Mouse (Mus musculus) intestine, embryonic 16.5 days (tissue): ENCODE measurements around the gene Dhx33. TPM values are rescaled to one million over a fixed set of nuclear protein-coding genes. Genes with fewer than 3 reads are reported as not detected.

ENCODE experiments used
- ATAC-seq: fragments of 200-750 bp; cut with Nextera tagmentation; 2 replicates; pipeline ENCODE4 v1.8.0; 2017; ENCODE audit warnings: moderate TSS enrichment, moderate library complexity
- H3K27ac ChIP-seq: fragments of 300-500 bp; sonication (generic); 2 replicates; pipeline ENCODE4 v1.5.1; 2014; ENCODE audit warnings: mild to moderate bottlenecking, low read length
- H3K27me3 ChIP-seq: fragments of 300-500 bp; sonication (generic); replicated peaks from 2 replicates; pipeline ENCODE4 v1.6.1; 2014; ENCODE audit warnings: low read length, control low read depth, mixed read lengths; ENCODE audit not compliant: control insufficient read depth, insufficient read depth
- H3K36me3 ChIP-seq: fragments of 300-500 bp; sonication (generic); 2 replicates; pipeline ENCODE4 v1.6.1; 2014; ENCODE audit warnings: low read length, control low read depth; ENCODE audit not compliant: control insufficient read depth, insufficient read depth
- H3K4me1 ChIP-seq: fragments of 300-500 bp; sonication (generic); 2 replicates; pipeline ENCODE4 v1.6.1; 2014; ENCODE audit warnings: low read length, control low read depth, mixed read lengths; ENCODE audit not compliant: control insufficient read depth, insufficient read depth
- H3K4me2 ChIP-seq: fragments of 300-500 bp; sonication (generic); 2 replicates; pipeline ENCODE4 v1.6.1; 2014; ENCODE audit warnings: low read depth, low read length, control low read depth
- H3K4me3 ChIP-seq: fragments of 300-500 bp; sonication (generic); 2 replicates; pipeline ENCODE4 v1.5.1; 2014; ENCODE audit warnings: mild to moderate bottlenecking, low read length
- H3K9ac ChIP-seq: fragments of 300-500 bp; sonication (generic); 2 replicates; pipeline ENCODE4 v1.6.1; 2014; ENCODE audit warnings: low read depth, low read length
- H3K9me3 ChIP-seq: fragments of 300-500 bp; sonication (generic); 2 replicates; pipeline ENCODE4 v1.6.1; 2016; ENCODE audit warnings: low read length, control low read depth; ENCODE audit not compliant: control insufficient read depth
- WGBS: fragments of 180-500 bp; shearing (Covaris S2); extraction: QIAGEN DNeasy Blood & Tissue Kit; methylation state at CpG from one replicate; pipeline ENCODE4 v1.1.7; 2014; 5-methylcytosine and 5-hydroxymethylcytosine counted together
- polyA plus RNA-seq: library from polyadenylated mRNA; unstranded; fragments of >200 nt; fragmentation: Nextera tagmentation; extraction: Ambion mirVana; gene quantifications from 2 replicates; pipeline ENCODE4 v1.2.1, GENCODE M21; 2015

Gene Dhx33
- polyA plus RNA-seq, 1 experiment from 2014 or later = 12.2 TPM

DNA sequence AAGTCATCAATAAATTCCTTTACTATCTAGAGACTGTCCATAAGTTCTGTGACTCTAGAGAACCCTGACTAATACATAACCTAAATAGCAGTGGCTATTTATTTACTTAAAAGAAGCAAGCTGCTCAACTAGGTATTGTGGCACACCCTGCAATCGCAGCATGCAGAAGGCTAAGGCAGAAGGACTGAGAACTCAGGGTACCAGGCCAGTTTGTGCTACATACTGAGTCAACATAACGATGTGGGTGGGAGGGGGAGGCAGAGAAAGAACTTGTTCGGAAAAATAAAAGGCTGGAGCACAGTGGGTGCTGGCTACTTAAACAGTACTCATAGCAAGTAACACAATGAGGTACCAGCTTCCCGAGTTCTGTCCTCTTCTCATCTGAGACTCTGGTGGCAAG, 3.1 kb downstream of the Dhx33 start:
- H3K27me3 ChIP-seq = no peaks in the 10 kb centered on the region
- H3K9me3 ChIP-seq = no peaks in the 10 kb centered on the region
- H3K4me2 ChIP-seq = no peak overlapping the region

GRCm38 (mm10) chr11:70982557-70983228, 21.5 kb downstream of the Dhx33 start, which contains the start of gene C1qbp:
C1qbp (minus strand) TSS chr11:70983026.
- Histone ChIP-seq H3K36me3 (peaks cover 6% of the 10 kb centered on the region), H3K4me2 (peak within 1 kb of the TSS; percentile 57), H3K27ac (peak within 1 kb of the TSS; percentile 73), H3K9me3 (no peaks in the 10 kb centered on the region), H3K27me3 (no peaks in the 10 kb centered on the region), H3K4me1 (peaks cover 11% of the 10 kb centered on the region; the same call in 1 of the 2 replicates), H3K9ac (peak within 1 kb of the TSS; percentile 96), H3K4me3 (peak within 1 kb of the TSS; percentile 98)
- WGBS = under 1% methylated on average over 62 of the region's 64 CpGs
- ATAC-seq = peak; percentile 97

More for the DNA sequence above, 3.1 kb downstream of the Dhx33 start:
- Histone ChIP-seq H3K9ac (no peak overlapping the region), H3K4me3 (no peak overlapping the region), H3K36me3 (0 out of 2 replicates have a peak, but pooled peaks cover 6% of the 10 kb centered on the region), H3K4me1 (peaks cover 13% of the 10 kb centered on the region), H3K27ac (no peak overlapping the region)
- no peak for ATAC-seq
- 91% methylated on average over 4 of the region's 4 CpGs for WGBS

DNA sequence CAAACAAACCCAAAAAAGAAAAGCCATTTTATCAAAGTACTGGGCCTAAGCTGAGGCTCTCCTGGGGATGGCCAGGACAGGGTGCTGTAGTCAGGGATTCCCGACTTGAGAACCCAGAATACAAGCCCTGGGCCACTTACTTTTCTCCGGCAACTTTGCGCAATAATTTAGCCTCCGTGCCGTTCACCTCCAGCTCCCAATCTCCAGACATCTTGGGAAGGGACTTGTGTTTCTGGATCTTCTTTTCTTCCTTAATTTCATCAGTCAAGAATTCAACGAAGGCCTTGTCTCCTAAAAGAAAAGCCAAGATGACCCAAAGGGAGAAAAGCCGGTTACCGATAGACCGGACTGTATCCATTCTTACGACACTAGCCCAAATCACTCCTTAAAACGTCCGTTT, 22.2 kb downstream of the Dhx33 start:
- H3K4me1 ChIP-seq = peaks cover 11% of the 10 kb centered on the region; the same call in 1 of the 2 replicates
- ATAC-seq = no peak
- peak overlapping the region; percentile 96 for H3K9ac ChIP-seq
- no peaks in the 10 kb centered on the region for H3K9me3 ChIP-seq
- no peaks in the 10 kb centered on the region for H3K27me3 ChIP-seq
- 8% methylated on average over 12 of the region's 12 CpGs for WGBS
- H3K4me3 ChIP-seq = peak overlapping the region; percentile 98
- H3K36me3 ChIP-seq = peaks cover 9% of the 10 kb centered on the region
- peak overlapping the region; percentile 57 for H3K4me2 ChIP-seq
- no peak overlapping the region for H3K27ac ChIP-seq

DNA sequence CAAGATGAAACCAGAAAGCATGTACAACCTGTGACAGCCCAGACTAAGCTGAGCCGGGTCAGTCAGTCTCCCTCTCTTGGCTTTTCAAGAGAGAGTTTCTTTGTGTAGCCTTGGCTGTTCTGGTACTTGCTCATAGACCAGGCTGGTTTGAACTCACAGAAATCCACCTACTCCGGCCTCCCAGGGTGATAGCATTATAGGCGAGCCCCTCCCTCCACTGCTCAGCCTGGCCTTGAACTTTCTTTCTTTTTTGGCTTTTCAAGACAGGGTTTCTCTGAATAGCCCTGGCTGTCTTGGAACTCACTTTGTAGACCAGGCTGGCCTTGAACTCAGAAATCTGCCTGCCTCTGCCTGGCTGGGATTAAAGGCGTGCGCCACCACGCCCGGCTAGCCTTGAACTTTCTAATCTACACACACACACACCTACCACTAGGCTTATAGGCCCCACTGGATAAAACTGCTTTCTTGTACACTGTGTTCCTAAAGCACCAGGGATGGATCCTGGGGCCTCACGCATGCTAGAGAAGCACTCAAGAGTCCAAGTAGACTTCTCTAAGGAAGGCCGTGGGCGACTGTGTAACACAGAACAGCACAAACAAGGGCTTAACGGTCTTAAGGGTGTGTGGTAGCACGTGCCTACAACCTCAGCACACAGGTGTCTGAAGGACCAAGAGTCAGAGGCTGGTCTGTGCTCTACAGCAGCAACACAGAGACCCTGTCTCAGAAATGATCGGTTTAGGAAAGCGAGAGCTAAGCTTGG, 23.3 kb downstream of the Dhx33 start:
- Histone ChIP-seq H3K4me2 (peak overlapping the region; percentile 57; the same call in 1 of the 2 replicates), H3K9me3 (no peaks in the 10 kb centered on the region), H3K4me1 (peaks cover 11% of the 10 kb centered on the region; the same call in 1 of the 2 replicates), H3K4me3 (peak overlapping the region; percentile 98), H3K36me3 (peaks cover 13% of the 10 kb centered on the region), H3K27me3 (no peaks in the 10 kb centered on the region), H3K9ac (no peak overlapping the region), H3K27ac (no peak overlapping the region)
- ATAC-seq = no peak
- 92% methylated on average over 14 of the region's 14 CpGs for WGBS

- Histone ChIP-seq H3K27ac (no peak overlapping the region), H3K4me1 (peaks cover 11% of the 10 kb centered on the region; the same call in 1 of the 2 replicates), H3K9ac (no peak overlapping the region), H3K4me2 (no peak overlapping the region), H3K4me3 (no peak overlapping the region), H3K9me3 (no peaks in the 10 kb centered on the region), H3K27me3 (no peaks in the 10 kb centered on the region), H3K36me3 (peaks cover 13% of the 10 kb centered on the region)
- WGBS = 87% methylated on average over 6 of the region's 6 CpGs
- no peak for ATAC-seq
Measured at GRCm38 (mm10) chr11:70980232-70980631, 24.0 kb downstream of the Dhx33 start.

GRCm38 (mm10) chr11:70977293-70977692, 26.9 kb downstream of the Dhx33 start:
- 89% methylated on average over 6 of the region's 6 CpGs for WGBS
- no peak for ATAC-seq
- Histone ChIP-seq H3K4me3 (no peak overlapping the region), H3K36me3 (peaks cover 13% of the 10 kb centered on the region), H3K4me1 (peaks cover 11% of the 10 kb centered on the region; the same call in 1 of the 2 replicates), H3K9me3 (no peaks in the 10 kb centered on the region), H3K4me2 (no peak overlapping the region), H3K27me3 (no peaks in the 10 kb centered on the region), H3K27ac (no peak overlapping the region), H3K9ac (no peak overlapping the region)

GRCm38 (mm10) chr11:70975193-70975592, 29.0 kb downstream of the Dhx33 start:
- Histone ChIP-seq H3K4me2 (no peak overlapping the region), H3K27ac (no peak overlapping the region), H3K4me3 (no peak overlapping the region), H3K36me3 (peaks cover 11% of the 10 kb centered on the region), H3K27me3 (no peaks in the 10 kb centered on the region), H3K9ac (no peak overlapping the region), H3K9me3 (no peaks in the 10 kb centered on the region), H3K4me1 (no peaks in the 10 kb centered on the region)
- ATAC-seq = no peak
- WGBS = 75% methylated on average over 2 of the region's 2 CpGs

GRCm38 (mm10) chr11:70973947-70974346, 30.3 kb downstream of the Dhx33 start:
- no peaks in the 10 kb centered on the region for H3K4me1 ChIP-seq
- H3K27me3 ChIP-seq = no peaks in the 10 kb centered on the region
- WGBS = 72% methylated on average over 4 of the region's 4 CpGs
- ATAC-seq = no peak
- H3K4me3 ChIP-seq = no peak overlapping the region
- H3K27ac ChIP-seq = no peak overlapping the region
- no peak overlapping the region for H3K9ac ChIP-seq
- H3K36me3 ChIP-seq = peaks cover 9% of the 10 kb centered on the region
- H3K4me2 ChIP-seq = no peak overlapping the region
- no peaks in the 10 kb centered on the region for H3K9me3 ChIP-seq

- peaks cover 9% of the 10 kb centered on the region for H3K36me3 ChIP-seq
- no peak overlapping the region for H3K4me3 ChIP-seq
- H3K9ac ChIP-seq = no peak overlapping the region
- no peak for ATAC-seq
- no peaks in the 10 kb centered on the region for H3K9me3 ChIP-seq
- WGBS = 73% methylated on average over 1 of the region's 1 CpGs
- H3K27me3 ChIP-seq = no peaks in the 10 kb centered on the region
- H3K4me1 ChIP-seq = peaks cover 4% of the 10 kb centered on the region
- no peak overlapping the region for H3K27ac ChIP-seq
- no peak overlapping the region for H3K4me2 ChIP-seq
Measured at GRCm38 (mm10) chr11:70972586-70972985, 31.7 kb downstream of the Dhx33 start.
